Mouse (Mus musculus): ENCODE results near the gene Bphl. TPM values are rescaled to one million over a fixed set of nuclear protein-coding genes. Genes with fewer than 3 reads are reported as not detected.
A peak's percentile ranks its signal among the peaks of the same experiment; 100 is the strongest.

The Bphl gene
- polyA plus RNA-seq, 1 experiment: 44.5 TPM

GRCm38 (mm10) chr13:34101247-34101646, 63.9 kb downstream of the Bphl start:
- no peak overlapping the region for H3K4me3 ChIP-seq (ENCODE audit: insufficient read depth, low read length)
- H3K27ac ChIP-seq (ENCODE audit: insufficient read depth, low read depth, low read length): no peak overlapping the region
- TF ChIP-seq CTCF (IDR thresholded peaks at IDR 0.05; ENCODE audit: low read depth, low read length): no peak
- H3K4me1 ChIP-seq (ENCODE audit: control insufficient read depth, insufficient read depth, low read length): peaks cover 8% of the 10 kb centered on the region

DNA sequence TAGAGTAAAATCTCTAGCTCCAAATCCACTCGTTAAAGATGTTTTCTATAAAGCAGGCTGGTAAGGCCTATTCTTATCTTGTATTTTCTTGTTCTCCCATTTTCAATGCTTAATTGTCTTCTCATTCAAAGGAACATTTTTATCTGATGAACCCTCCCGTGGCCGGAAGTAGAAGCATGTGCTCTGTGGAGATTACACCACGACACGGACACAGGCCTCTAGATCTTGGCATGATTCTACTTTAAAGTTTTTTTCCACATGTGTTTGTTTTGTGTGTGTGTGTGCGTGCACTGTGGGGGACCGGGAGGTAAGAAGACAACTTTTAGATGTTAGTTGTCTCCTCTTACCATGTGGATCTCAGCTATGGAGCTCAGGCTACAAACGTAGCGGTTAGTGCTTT, 64.5 kb downstream of the Bphl start:
- no peak overlapping the region for H3K27ac ChIP-seq (ENCODE audit: insufficient read depth, low read depth, low read length)
- TF ChIP-seq CTCF (IDR thresholded peaks at IDR 0.05; ENCODE audit: low read depth, low read length): no peak
- no peak for TF ChIP-seq POLR2A (IDR thresholded peaks at IDR 0.05; ENCODE audit: borderline replicate concordance, low read depth, low read length)
- no peak overlapping the region for H3K4me3 ChIP-seq (ENCODE audit: insufficient read depth, low read length)
- peaks cover 10% of the 10 kb centered on the region for H3K4me1 ChIP-seq (ENCODE audit: control insufficient read depth, insufficient read depth, low read length)

DNA sequence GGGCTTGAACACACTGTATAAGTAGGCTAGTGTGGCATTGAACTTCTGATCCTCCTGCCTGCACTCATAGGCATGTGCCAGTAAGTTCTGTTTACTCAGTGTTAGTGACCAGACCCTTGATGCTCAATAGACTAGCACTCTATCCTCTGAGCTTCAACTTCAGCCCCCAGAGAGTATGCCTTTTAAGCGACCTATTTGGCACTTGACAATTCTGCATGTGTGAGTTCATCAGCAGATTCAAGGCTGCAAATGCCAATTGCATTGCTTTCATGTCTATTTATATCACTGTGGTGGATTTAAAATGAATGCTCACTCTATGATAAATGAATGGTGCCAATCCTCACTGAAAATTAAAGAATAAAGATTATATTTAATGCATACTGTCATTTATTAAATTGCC, 68.0 kb downstream of the Bphl start:
- Histone ChIP-seq H3K27ac (ENCODE audit: insufficient read depth, low read depth, low read length) (no peak overlapping the region), H3K4me3 (ENCODE audit: insufficient read depth, low read length) (no peak overlapping the region), H3K4me1 (ENCODE audit: control insufficient read depth, insufficient read depth, low read length) (peaks cover 21% of the 10 kb centered on the region)
- TF ChIP-seq POLR2A (IDR thresholded peaks at IDR 0.05; ENCODE audit: borderline replicate concordance, low read depth, low read length) (no peak), CTCF (IDR thresholded peaks at IDR 0.05; ENCODE audit: low read depth, low read length) (no peak)

GRCm38 (mm10) chr13:34106256-34106655, 68.9 kb downstream of the Bphl start:
- Histone ChIP-seq H3K4me3 (ENCODE audit: insufficient read depth, low read length) (no peak overlapping the region), H3K27ac (ENCODE audit: insufficient read depth, low read depth, low read length) (no peak overlapping the region), H3K4me1 (ENCODE audit: control insufficient read depth, insufficient read depth, low read length) (peaks cover 16% of the 10 kb centered on the region)
- TF ChIP-seq POLR2A (IDR thresholded peaks at IDR 0.05; ENCODE audit: borderline replicate concordance, low read depth, low read length) (no peak), CTCF (IDR thresholded peaks at IDR 0.05; ENCODE audit: low read depth, low read length) (no peak)

- H3K27ac ChIP-seq (ENCODE audit: insufficient read depth, low read depth, low read length): peak overlapping the region; percentile 67
- no peak for TF ChIP-seq CTCF (IDR thresholded peaks at IDR 0.05; ENCODE audit: low read depth, low read length)
- TF ChIP-seq POLR2A (IDR thresholded peaks at IDR 0.05; ENCODE audit: borderline replicate concordance, low read depth, low read length): no peak
- H3K4me1 ChIP-seq (ENCODE audit: control insufficient read depth, insufficient read depth, low read length): peaks cover 20% of the 10 kb centered on the region
- H3K4me3 ChIP-seq (ENCODE audit: insufficient read depth, low read length): no peak overlapping the region
Observed at GRCm38 (mm10) chr13:34106999-34107398, 69.6 kb downstream of the Bphl start.

GRCm38 (mm10) chr13:34109035-34109676, 71.8 kb downstream of the Bphl start:
- peaks cover 33% of the 10 kb centered on the region for H3K4me1 ChIP-seq (ENCODE audit: control insufficient read depth, insufficient read depth, low read length)
- TF ChIP-seq CTCF (IDR thresholded peaks at IDR 0.05; ENCODE audit: low read depth, low read length) (no peak), POLR2A (IDR thresholded peaks at IDR 0.05; ENCODE audit: borderline replicate concordance, low read depth, low read length) (no peak)
- no peak overlapping the region for H3K4me3 ChIP-seq (ENCODE audit: insufficient read depth, low read length)
- no peak overlapping the region for H3K27ac ChIP-seq (ENCODE audit: insufficient read depth, low read depth, low read length)

GRCm38 (mm10) chr13:34109677-34110058, 72.3 kb downstream of the Bphl start:
- TF ChIP-seq POLR2A (IDR thresholded peaks at IDR 0.05; ENCODE audit: borderline replicate concordance, low read depth, low read length) (no peak), CTCF (IDR thresholded peaks at IDR 0.05; ENCODE audit: low read depth, low read length) (no peak)
- Histone ChIP-seq H3K27ac (ENCODE audit: insufficient read depth, low read depth, low read length) (no peak overlapping the region), H3K4me3 (ENCODE audit: insufficient read depth, low read length) (no peak overlapping the region), H3K4me1 (ENCODE audit: control insufficient read depth, insufficient read depth, low read length) (peaks cover 35% of the 10 kb centered on the region)

- H3K27ac ChIP-seq (ENCODE audit: insufficient read depth, low read depth, low read length): no peak overlapping the region
- TF ChIP-seq CTCF (IDR thresholded peaks at IDR 0.05; ENCODE audit: low read depth, low read length) (no peak), POLR2A (IDR thresholded peaks at IDR 0.05; ENCODE audit: borderline replicate concordance, low read depth, low read length) (no peak)
- H3K4me1 ChIP-seq (ENCODE audit: control insufficient read depth, insufficient read depth, low read length): peaks cover 35% of the 10 kb centered on the region
- H3K4me3 ChIP-seq (ENCODE audit: insufficient read depth, low read length): no peak overlapping the region
Observed at GRCm38 (mm10) chr13:34111019-34111418, 73.6 kb downstream of the Bphl start.

GRCm38 (mm10) chr13:34111878-34112277, 74.5 kb downstream of the Bphl start:
- peaks cover 30% of the 10 kb centered on the region for H3K4me1 ChIP-seq (ENCODE audit: control insufficient read depth, insufficient read depth, low read length)
- no peak overlapping the region for H3K27ac ChIP-seq (ENCODE audit: insufficient read depth, low read depth, low read length)
- no peak overlapping the region for H3K4me3 ChIP-seq (ENCODE audit: insufficient read depth, low read length)
- TF ChIP-seq CTCF (IDR thresholded peaks at IDR 0.05; ENCODE audit: low read depth, low read length): no peak
- TF ChIP-seq POLR2A (IDR thresholded peaks at IDR 0.05; ENCODE audit: borderline replicate concordance, low read depth, low read length): no peak

- H3K4me3 ChIP-seq (ENCODE audit: insufficient read depth, low read length): no peak overlapping the region
- no peak for TF ChIP-seq POLR2A (IDR thresholded peaks at IDR 0.05; ENCODE audit: borderline replicate concordance, low read depth, low read length)
- no peak for TF ChIP-seq CTCF (IDR thresholded peaks at IDR 0.05; ENCODE audit: low read depth, low read length)
- H3K4me1 ChIP-seq (ENCODE audit: control insufficient read depth, insufficient read depth, low read length): peaks cover 27% of the 10 kb centered on the region
- no peak overlapping the region for H3K27ac ChIP-seq (ENCODE audit: insufficient read depth, low read depth, low read length)
Observed at GRCm38 (mm10) chr13:34112369-34113081, 75.1 kb downstream of the Bphl start.
